Mouse (Mus musculus) intestine, embryonic 15.5 days (tissue): ENCODE measurements around the gene Ninj1. TPM values are rescaled to one million over a fixed set of nuclear protein-coding genes. Genes with fewer than 3 reads are reported as not detected.

Experiments used
- ATAC-seq: fragments of 200-750 bp; cut with Nextera tagmentation; 2 replicates; pipeline ENCODE4 v1.8.0; 2017; ENCODE audit warnings: moderate TSS enrichment, moderate library complexity
- H3K27ac ChIP-seq: fragments of 300-500 bp; sonication (generic); 2 replicates; pipeline ENCODE4 v1.5.1; 2015; ENCODE audit warnings: mild to moderate bottlenecking, inconsistent platforms
- H3K27me3 ChIP-seq: fragments of 300-500 bp; sonication (generic); replicated peaks from 2 replicates; pipeline ENCODE4 v1.6.1; 2015; ENCODE audit warnings: inconsistent platforms
- H3K36me3 ChIP-seq: fragments of 300-500 bp; sonication (generic); 2 replicates; pipeline ENCODE4 v1.6.1; 2015; ENCODE audit warnings: inconsistent platforms
- H3K4me1 ChIP-seq: fragments of 300-500 bp; sonication (generic); replicated peaks from 2 replicates; pipeline ENCODE4 v1.6.1; 2015; ENCODE audit warnings: inconsistent platforms
- H3K4me2 ChIP-seq: fragments of 300-500 bp; sonication (generic); replicated peaks from 2 replicates; pipeline ENCODE4 v1.6.1; 2015; ENCODE audit warnings: mild to moderate bottlenecking, inconsistent platforms
- H3K4me3 ChIP-seq: fragments of 300-500 bp; sonication (generic); replicated peaks from 2 replicates; pipeline ENCODE4 v1.5.1; 2015; ENCODE audit warnings: inconsistent platforms
- H3K9ac ChIP-seq: fragments of 300-500 bp; sonication (generic); 2 replicates; pipeline ENCODE4 v1.6.1; 2015; ENCODE audit warnings: inconsistent platforms
- H3K9me3 ChIP-seq: fragments of 300-500 bp; sonication (generic); 2 replicates; pipeline ENCODE4 v1.6.1; 2016; ENCODE audit warnings: inconsistent platforms
- WGBS: fragments of 180-500 bp; shearing (Covaris S2); methylation state at CpG from one replicate; pipeline ENCODE4 v1.1.7; 2015; 5-methylcytosine and 5-hydroxymethylcytosine counted together
- polyA plus RNA-seq: library from polyadenylated mRNA; unstranded; fragments of >200 nt; fragmentation: Nextera tagmentation; extraction: Ambion mirVana; gene quantifications from 2 replicates; pipeline ENCODE4 v1.2.1, GENCODE M21; 2015

Gene Ninj1
- polyA plus RNA-seq: 54.8 and 62.1 TPM in 2 replicates

DNA sequence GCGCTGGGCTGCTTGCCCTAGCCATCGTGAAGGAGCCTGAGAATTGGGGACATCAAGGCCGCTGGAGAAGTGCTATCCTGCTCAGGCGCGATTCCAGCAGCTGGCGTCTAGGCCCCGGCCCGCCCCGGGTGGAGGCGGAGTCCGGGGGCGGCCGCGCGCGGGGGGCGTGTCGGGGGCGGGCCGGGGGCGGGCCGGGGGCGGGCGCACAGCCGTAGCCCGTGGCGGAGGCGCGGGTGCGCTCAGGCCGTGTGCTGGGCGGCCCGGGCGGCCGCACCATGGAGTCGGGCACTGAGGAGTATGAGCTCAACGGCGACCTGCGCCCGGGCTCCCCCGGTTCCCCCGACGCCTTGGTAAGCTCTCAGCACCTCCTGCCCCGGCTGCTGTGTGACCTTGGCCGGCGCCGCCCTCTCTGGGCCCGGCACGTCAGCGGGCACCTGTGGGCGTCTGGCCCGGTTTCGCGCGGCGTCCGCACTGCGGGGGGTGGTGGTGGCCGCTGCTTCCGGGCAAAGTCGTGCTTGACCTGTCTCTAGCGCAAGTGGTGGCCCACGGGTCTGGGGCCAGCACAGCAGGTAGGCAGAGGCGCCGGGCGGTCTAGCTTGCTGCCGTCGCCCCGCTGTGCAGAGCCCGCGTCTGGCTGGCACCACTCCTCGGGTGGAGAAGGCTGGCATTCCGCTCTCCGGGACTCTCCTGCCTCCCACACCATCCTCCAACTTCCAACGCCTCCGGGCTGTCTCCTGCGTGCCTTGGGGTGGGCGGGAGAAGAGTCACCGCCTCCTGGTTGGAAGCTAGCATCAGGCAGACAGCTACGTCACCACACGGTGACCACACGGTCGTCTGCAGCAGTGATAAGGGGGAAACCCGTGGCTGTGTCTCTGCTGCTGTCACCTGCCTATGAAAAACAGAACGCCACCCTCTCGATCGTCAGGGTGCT lies at the start of gene Ninj1:
Gene Ninj1 (plus strand): TSS at position 198 of the 931 bp plus-strand sequence.
- Histone ChIP-seq H3K4me3 (peak within 1 kb of the TSS; percentile 84), H3K27me3 (no peaks in the 10 kb centered on the region), H3K36me3 (no peaks in the 10 kb centered on the region), H3K9ac (peak within 1 kb of the TSS; percentile 83), H3K4me2 (peak within 1 kb of the TSS; percentile 100), H3K4me1 (peaks cover 59% of the 10 kb centered on the region), H3K27ac (peak within 1 kb of the TSS; percentile 86), H3K9me3 (no peaks in the 10 kb centered on the region)
- ATAC-seq: peak; percentile 94
- under 1% methylated on average over 85 of the region's 87 CpGs for WGBS

DNA sequence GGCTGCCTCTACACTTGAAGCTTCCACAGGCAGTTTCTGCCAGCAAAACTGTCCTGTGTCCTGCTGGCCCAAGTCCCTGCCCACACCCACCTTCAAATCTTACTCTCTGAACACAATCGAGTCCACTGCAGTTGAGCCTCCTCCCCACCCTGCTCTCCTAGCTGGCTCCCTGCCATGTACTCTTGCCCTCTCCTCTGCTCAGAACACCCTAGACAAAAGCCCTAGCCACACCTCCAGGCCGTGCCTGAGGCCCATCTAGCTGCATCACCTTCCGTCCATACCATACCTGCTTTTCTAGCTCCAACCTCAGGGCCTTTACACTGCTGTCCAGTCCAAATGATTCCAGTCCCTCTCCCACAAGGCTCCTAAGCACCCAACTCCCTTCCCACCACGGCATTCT lies 46.7 kb upstream of the Ninj1 start:
- Histone ChIP-seq H3K9me3 (no peaks in the 10 kb centered on the region), H3K4me3 (no peak overlapping the region), H3K27me3 (no peaks in the 10 kb centered on the region), H3K36me3 (no peaks in the 10 kb centered on the region), H3K27ac (peak overlapping the region; percentile 74), H3K4me1 (peaks cover 21% of the 10 kb centered on the region), H3K9ac (no peak overlapping the region), H3K4me2 (peak overlapping the region; percentile 3; the same call in 1 of the 2 replicates)
- WGBS: 46% methylated on average over 4 of the region's 4 CpGs
- peak; percentile 94 for ATAC-seq

DNA sequence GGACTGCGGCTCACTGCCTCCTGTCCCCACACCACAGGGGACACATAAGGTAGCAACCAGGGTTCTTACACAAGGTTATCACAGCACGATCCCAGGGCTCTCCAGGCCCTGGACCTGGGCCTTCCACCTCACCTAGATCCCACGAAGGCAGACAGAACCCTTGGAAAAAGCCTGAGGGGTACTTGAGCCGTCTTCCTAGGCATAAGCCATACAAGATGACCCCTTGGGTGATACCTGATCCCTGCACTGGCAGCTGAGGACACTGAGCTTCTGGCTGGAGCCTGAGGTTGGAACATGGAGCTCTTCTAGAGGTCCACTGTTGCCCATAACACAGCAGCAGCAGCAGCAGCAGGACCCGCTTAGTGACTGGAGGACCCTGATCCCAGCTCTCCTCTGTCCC lies 44.9 kb upstream of the Ninj1 start:
- Histone ChIP-seq H3K9me3 (no peaks in the 10 kb centered on the region), H3K4me3 (no peak overlapping the region), H3K27me3 (peaks cover 7% of the 10 kb centered on the region), H3K9ac (no peak overlapping the region), H3K27ac (no peak overlapping the region), H3K4me1 (peaks cover 29% of the 10 kb centered on the region), H3K4me2 (no peak overlapping the region), H3K36me3 (no peaks in the 10 kb centered on the region)
- WGBS: 86% methylated on average over 5 of the region's 5 CpGs
- no peak for ATAC-seq

DNA sequence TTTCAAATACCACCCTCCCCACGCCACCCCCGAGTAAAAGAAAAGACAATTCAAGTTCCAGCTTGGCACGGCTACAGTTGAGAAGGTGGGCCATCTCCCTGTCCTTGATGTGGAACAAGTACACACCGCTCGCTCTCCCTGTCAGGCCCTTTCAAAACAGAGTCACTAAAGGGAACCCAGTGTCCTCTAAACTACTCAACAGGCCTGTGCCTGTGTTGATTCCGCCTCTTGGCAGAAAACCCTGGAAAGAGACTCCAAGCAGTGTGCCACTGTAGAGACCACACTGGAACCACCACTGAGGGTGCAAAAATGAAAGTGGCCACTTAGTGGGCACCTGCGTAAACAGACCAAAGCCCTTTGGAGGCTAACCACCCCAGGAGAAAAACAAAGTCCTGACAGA lies 44.0 kb upstream of the Ninj1 start:
- Histone ChIP-seq H3K9me3 (no peaks in the 10 kb centered on the region), H3K36me3 (no peaks in the 10 kb centered on the region), H3K9ac (no peak overlapping the region), H3K4me3 (no peak overlapping the region), H3K4me2 (no peak overlapping the region), H3K4me1 (peaks cover 32% of the 10 kb centered on the region), H3K27me3 (peaks cover 7% of the 10 kb centered on the region), H3K27ac (no peak overlapping the region)
- no peak for ATAC-seq
- 90% methylated on average over 7 of the region's 7 CpGs for WGBS

DNA sequence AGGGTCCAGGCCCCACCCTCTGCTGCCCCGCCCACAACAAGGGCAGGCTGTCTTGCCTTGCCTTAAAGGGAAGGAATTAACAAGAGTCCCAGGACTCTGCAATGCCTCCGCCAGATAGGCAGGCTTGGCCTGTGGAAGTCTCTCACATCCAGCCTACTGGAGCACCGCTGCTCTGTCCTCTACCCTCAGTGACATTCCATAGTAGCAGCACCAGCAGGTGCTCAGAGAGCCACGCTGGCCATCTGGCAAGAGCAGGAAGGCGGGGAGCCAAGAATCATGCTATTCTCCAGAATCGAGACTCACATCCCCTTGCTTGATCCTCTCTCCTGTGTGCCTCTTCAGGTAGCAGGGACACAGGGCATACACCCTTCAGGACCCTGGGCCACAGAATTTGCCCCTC lies 42.8 kb upstream of the Ninj1 start:
- Histone ChIP-seq H3K9ac (no peak overlapping the region), H3K36me3 (no peaks in the 10 kb centered on the region), H3K4me1 (peaks cover 30% of the 10 kb centered on the region), H3K4me2 (no peak overlapping the region; the same call in 1 of the 2 replicates), H3K4me3 (no peak overlapping the region), H3K9me3 (no peaks in the 10 kb centered on the region), H3K27ac (no peak overlapping the region), H3K27me3 (peaks cover 7% of the 10 kb centered on the region)
- 60% methylated on average over 6 of the region's 6 CpGs for WGBS
- no peak for ATAC-seq

DNA sequence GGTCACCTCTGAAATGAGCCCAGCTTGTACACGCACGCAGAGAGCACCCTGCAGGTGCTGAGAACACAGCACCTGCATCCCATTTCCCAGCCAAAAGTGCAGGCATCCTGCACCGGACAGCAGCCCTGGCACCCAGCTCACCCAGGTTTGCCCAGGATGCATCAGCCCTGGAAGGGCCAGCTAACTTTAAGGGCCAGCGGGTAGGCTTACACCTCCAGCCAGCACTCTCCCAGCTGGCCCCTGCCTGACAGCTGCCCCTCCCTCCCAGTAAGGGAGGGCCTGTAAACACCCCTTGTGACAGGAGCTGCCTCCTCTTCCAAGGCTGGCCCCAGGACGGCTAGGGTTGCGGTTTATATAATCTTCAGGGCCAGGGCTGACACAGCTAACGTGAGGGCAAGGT lies 41.9 kb upstream of the Ninj1 start:
- H3K4me2 ChIP-seq: peak overlapping the region; percentile 98
- H3K4me1 ChIP-seq: peaks cover 22% of the 10 kb centered on the region
- H3K9ac ChIP-seq: no peak overlapping the region
- peaks cover 7% of the 10 kb centered on the region for H3K27me3 ChIP-seq
- H3K27ac ChIP-seq: no peak overlapping the region
- 44% methylated on average over 7 of the region's 7 CpGs for WGBS
- H3K9me3 ChIP-seq: no peaks in the 10 kb centered on the region
- no peak for ATAC-seq
- no peak overlapping the region for H3K4me3 ChIP-seq
- no peaks in the 10 kb centered on the region for H3K36me3 ChIP-seq

DNA sequence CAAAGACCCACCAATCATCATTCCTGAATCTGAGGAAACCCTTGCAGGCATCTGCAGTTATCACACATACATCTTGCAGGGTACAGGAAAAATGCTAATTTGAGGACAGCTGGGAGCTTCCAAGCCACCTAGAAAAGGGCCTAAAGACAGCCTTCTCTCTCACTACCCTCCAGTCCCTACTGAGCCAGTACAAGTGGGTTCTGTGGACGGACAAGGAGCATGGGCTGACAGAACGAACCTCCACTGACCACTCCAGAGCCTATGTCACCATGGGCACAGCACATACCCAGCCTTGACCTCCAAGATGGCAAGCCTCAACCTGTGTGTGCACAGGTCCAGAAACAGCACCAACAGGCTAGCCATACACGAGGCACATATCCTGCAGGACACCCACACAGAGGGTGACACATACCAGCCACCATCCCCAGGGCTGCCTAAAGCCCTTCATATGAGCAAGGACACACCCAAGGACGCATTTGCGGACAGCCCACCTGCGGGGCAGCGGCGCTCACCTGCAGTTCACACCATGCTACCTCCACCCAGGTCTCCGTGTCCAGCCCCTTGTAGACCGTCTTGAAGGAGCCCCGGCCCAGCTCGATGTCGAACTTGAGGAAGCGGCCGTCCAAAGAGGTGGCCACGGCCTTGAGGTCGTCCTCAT lies 41.1 kb upstream of the Ninj1 start:
- WGBS: 30% methylated on average over 17 of the region's 17 CpGs
- Histone ChIP-seq H3K27me3 (peaks cover 7% of the 10 kb centered on the region), H3K4me3 (peak overlapping the region; percentile 80), H3K4me1 (peaks cover 22% of the 10 kb centered on the region), H3K27ac (no peak overlapping the region), H3K9ac (peak overlapping the region; percentile 75; the same call in 1 of the 2 replicates), H3K9me3 (no peaks in the 10 kb centered on the region), H3K36me3 (no peaks in the 10 kb centered on the region), H3K4me2 (peak overlapping the region; percentile 98)
- no peak for ATAC-seq

DNA sequence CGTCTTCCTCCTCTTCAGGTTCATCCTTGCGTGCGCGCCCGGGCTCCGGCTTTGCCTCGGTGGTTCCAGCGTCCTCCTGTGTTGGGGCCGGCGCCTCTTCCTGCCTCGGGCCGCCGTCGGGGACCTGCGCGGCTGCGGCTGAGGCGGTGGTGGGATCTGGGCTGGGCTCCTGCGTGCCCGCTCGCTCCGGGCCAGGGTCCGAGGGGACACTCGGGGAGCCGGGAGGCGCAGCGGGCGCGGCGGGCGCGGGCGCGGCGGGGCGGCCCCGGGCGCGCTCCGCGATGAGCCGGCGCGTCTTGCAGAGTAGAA lies 40.6 kb upstream of the Ninj1 start:
- peak; percentile 5; the same call in 1 of the 2 replicates for ATAC-seq
- WGBS: under 1% methylated on average over 43 of the region's 44 CpGs

DNA sequence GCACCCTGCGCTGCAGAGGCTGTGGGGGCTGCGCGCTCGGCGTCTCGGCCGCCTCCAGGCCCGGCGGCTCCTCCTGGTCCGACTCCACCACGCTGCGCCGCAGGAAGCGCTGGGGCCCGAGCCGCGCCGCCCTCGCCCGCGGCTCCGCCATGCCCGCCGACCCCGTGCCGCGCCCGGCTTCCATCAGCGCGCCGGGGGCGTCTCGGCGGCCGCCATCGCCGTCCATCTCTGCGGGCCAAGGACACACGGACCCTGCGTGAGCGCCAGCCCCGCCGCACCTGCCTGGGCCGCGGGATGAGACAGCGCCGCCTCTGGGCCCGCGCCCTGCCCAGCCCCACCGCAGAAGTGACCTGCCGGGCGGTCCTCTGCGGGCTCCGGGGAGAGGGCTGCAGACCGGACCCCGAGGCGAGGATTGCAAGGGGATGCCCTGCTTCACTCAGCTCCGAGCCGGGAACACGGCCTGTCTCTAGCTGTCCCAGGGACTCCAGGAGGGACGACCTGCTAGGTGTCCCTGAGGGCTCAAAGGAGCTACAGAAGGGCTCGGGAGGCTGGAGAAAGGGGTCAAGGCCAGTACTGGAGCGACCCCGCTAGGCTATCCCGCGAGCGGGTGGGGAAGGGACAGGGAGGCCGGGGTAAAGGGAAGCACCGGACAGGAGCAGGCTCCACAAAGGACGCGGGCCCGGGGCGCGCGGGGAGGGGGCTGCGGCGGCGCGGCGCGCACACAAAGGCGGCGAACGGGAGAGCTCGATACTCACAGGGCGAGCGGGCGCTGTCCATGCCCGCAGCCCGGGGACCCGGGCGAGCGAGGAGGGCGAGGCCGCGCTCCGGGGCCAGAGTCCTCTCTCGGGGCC lies 40.1 kb upstream of the Ninj1 start:
- Histone ChIP-seq H3K27ac (peak overlapping the region; percentile 57), H3K27me3 (peaks cover 7% of the 10 kb centered on the region), H3K4me2 (peak overlapping the region; percentile 98)

More for the DNA sequence above, 40.6 kb upstream of the Ninj1 start:
- peak overlapping the region; percentile 75 for H3K9ac ChIP-seq
- no peak overlapping the region for H3K27ac ChIP-seq
- no peaks in the 10 kb centered on the region for H3K36me3 ChIP-seq
- peak overlapping the region; percentile 80 for H3K4me3 ChIP-seq
- peaks cover 22% of the 10 kb centered on the region for H3K4me1 ChIP-seq
- H3K27me3 ChIP-seq: peaks cover 7% of the 10 kb centered on the region
- peak overlapping the region; percentile 98 for H3K4me2 ChIP-seq
- no peaks in the 10 kb centered on the region for H3K9me3 ChIP-seq

DNA sequence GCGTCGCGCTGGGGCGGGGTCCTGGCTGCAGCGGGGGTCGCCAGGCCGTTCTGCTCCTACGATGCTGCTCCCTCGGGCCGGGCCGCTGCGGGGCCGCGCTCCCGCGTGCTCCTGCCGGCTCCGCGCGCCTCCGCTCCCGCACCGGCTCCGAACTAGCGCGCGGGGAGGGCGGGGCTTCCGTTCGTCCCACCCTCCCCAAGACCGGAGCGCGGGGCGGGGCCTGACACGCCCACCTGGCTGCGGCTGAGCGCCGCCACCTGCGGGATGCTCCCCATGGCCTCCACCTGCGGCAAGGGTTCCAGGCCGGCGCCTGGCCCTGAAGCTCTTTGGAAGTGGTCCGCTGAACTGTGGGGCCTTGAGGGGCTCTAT lies 39.4 kb upstream of the Ninj1 start, which contains the start of gene Wnk2:
Gene Wnk2 (minus strand): TSS at position 157 of the 369 bp plus-strand sequence.
- peaks cover 7% of the 10 kb centered on the region for H3K27me3 ChIP-seq
- peak within 1 kb of the TSS; percentile 57 for H3K27ac ChIP-seq
- peak; percentile 88 for ATAC-seq
- peak within 1 kb of the TSS; percentile 75 for H3K9ac ChIP-seq
- no peaks in the 10 kb centered on the region for H3K9me3 ChIP-seq
- peak within 1 kb of the TSS; percentile 80 for H3K4me3 ChIP-seq
- H3K4me2 ChIP-seq: peak within 1 kb of the TSS; percentile 98
- under 1% methylated on average over 43 of the region's 43 CpGs for WGBS
- peaks cover 22% of the 10 kb centered on the region for H3K4me1 ChIP-seq
- no peaks in the 10 kb centered on the region for H3K36me3 ChIP-seq

More for the DNA sequence above, 40.1 kb upstream of the Ninj1 start:
- peak overlapping the region; percentile 80 for H3K4me3 ChIP-seq
- peak; percentile 86 for ATAC-seq
- no peaks in the 10 kb centered on the region for H3K36me3 ChIP-seq
- peak overlapping the region; percentile 75 for H3K9ac ChIP-seq
- no peaks in the 10 kb centered on the region for H3K9me3 ChIP-seq
- H3K4me1 ChIP-seq: peaks cover 22% of the 10 kb centered on the region
- WGBS: under 1% methylated on average over 98 of the region's 98 CpGs

DNA sequence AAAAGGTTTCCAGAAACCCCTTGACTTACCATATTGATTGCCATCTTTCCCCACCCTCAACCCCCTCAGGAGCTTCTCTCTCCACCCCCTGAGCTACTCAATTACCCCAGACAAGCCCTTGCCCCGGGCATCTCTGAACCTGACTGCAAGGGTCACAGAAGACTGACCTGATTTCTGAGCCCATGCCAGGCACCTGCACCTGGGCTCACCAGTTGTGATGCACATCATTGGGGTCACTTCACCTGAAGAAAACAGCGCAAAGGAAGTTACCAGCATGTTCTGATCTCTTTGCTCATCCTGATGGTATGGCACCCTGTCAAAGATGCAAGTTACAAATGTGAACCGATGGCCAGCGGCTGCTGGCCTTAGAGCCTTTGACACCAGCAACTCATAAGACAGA lies 38.6 kb upstream of the Ninj1 start:
- Histone ChIP-seq H3K9me3 (no peaks in the 10 kb centered on the region), H3K27me3 (peaks cover 7% of the 10 kb centered on the region), H3K4me2 (no peak overlapping the region), H3K9ac (no peak overlapping the region), H3K4me3 (no peak overlapping the region), H3K36me3 (no peaks in the 10 kb centered on the region), H3K27ac (no peak overlapping the region), H3K4me1 (peaks cover 22% of the 10 kb centered on the region)
- 81% methylated on average over 4 of the region's 4 CpGs for WGBS
- ATAC-seq: no peak

DNA sequence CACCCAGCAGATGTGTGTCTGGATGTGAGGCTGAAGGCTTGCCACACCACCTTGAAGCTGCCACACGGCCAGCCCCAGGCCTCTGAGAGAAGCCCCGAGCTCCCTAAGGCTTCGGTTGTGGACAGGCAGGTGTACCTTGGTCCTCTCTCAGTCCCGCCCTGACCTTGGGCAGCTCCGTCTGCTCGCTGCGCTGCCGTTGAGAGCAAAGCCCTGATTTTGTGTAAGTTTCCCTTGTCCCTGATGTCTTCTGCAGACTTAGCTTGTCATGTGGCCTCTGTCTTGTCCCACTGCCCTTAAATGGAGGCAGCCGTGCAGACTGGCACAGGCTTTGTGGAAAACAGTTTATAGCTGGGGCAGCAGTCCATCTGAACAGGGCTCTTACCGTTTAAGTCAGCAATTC lies 33.3 kb upstream of the Ninj1 start:
- H3K9me3 ChIP-seq: no peaks in the 10 kb centered on the region
- no peak overlapping the region for H3K27ac ChIP-seq
- ATAC-seq: peak; percentile 30; the same call in 1 of the 2 replicates
- no peak overlapping the region for H3K4me3 ChIP-seq
- H3K4me2 ChIP-seq: no peak overlapping the region
- no peaks in the 10 kb centered on the region for H3K36me3 ChIP-seq
- no peaks in the 10 kb centered on the region for H3K27me3 ChIP-seq
- 41% methylated on average over 10 of the region's 10 CpGs for WGBS
- peaks cover 7% of the 10 kb centered on the region for H3K4me1 ChIP-seq
- H3K9ac ChIP-seq: no peak overlapping the region
